Mouse (Mus musculus): ENCODE measurements around the gene Fam216a.
"Not testable (repeated sequence)": the region's sequence is repeated elsewhere in the genome, so short reads cannot be mapped to it uniquely, and the experiment has no call there.

Fam216a gene

GRCm38 (mm10) chr5:122320205-122320781 is 51.9 kb downstream of the Fam216a start:
- no peak for DNase-seq

DNA sequence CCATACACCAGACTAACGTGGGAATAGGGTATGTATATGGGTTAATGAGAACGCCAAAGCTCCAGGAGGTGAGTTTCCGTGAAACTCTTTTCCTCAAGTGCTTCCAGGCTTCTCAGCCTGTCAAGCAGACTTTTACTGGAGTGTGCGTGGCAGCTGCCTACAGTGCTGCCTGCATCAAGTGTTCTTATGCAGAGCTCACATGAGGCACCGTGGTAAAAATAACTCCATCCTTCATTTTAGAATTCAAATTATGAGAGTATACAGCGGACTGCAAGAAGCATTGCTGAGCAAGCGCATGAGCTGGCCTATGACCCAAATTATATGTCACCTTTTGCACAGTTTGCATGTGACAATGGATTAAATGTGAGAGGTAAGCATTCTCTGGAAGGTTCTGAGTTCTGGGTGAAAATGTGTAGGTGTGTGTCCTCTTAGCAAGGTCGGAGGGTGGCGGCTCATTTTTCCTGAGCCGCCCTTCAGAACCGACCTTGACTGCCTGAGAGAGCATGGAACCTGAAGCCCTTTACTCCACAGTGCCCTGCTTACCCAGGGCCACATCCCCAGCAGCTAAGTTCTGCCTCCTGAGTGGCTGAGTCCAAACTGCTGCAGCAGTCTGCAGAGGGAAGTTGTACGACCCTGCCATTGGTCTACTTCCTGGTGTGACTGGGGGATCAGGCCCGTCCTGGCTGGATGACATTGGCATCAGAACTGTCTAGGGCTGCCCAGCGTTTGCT is 52.5 kb downstream of the Fam216a start:
- no peak for DNase-seq

GRCm38 (mm10) chr5:122318976-122319375 is 53.2 kb downstream of the Fam216a start:
- not testable (repeated sequence) for DNase-seq

- DNase-seq, result no peak
Measured at GRCm38 (mm10) chr5:122318100-122318499, 54.1 kb downstream of the Fam216a start.

DNA sequence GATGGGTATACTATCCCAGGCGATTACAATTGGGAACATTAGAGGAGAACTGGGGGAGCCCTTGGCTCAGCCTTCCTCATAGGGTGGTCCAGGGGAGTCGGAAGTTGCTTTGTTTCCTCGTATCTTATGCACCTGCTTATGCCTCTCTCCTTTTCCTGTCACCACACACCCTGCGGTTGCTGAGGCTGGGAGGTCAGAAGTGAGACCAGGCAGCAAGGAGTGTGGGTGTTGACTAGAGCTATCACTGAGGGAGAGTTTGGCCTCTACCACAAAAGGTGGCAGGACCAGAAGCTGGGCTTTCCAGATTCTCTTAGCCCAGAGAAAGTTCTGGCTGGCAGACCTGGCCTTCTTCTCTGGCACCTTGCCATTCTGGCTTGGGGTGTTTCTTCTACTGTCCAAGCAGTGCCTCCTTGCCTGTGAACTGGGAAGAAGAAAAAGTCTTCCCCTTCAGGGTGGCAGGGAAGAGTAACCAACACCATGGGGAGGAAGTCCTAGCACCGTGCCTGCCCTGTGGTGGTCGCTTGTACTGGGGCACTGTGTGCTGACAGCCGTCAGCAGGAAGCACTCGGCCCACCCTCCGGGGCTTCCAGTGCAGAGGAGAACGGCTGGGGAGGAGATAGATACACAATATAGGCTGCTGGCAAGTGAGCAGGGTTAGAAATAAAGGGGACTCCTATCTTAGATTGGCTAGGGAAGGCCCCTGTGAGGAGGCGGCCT is 54.7 kb downstream of the Fam216a start:
- peak; percentile 47 to 57 for DNase-seq

DNA sequence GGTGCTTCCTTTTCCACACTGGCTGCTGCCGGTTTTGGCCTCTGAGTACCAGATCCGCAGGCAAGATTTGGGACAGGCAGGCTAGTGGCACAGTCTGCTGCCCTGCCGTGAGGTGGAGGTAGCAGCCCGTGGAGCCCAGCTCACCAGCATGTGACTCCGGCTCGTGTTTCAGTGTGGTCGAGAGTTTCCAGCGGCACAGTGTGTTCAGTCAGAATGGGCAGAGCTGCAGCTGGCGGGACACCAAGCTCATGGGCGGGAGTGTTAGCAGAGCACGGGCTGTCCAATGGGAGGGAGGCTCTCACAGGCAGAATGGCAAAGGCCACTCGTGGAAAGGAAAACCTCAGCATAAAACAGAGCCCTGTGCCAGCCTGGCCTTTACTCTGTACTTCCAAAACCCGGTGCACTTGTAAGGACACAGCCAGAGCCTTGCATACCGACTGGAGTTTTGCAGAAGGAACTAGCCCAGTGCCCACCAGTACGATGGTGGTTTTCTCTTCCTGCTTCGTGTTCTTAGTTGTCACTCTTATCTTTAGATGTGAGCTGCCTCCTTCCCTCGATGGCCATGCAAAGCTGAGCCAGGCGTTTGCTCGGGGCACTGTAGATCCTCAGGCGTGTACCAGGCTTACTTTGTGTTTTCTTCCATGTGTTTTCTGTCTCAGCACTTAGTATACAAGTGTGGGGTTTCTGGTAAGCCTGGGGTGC is 57.0 kb downstream of the Fam216a start:
- peak; percentile 91 to 92 for DNase-seq
